Mouse (Mus musculus): ENCODE results near the gene Fbxo4. TPM values are rescaled to one million over a fixed set of nuclear protein-coding genes. Genes with fewer than 3 reads are reported as not detected.

Fbxo4 gene
- 2.9 and 5.2 TPM in 2 replicates for total RNA-seq (2012; rRNA removed)

GRCm38 (mm10) chr15:3979061-3979848 is at the start of gene Fbxo4:
Gene Fbxo4, minus strand, starts transcription at chr15:3979573.
- Histone ChIP-seq H3K9me3 (ENCODE audit: control insufficient read depth, insufficient read depth, low read depth, low read length) (no peaks in the 10 kb centered on the region), H3K9ac (ENCODE audit: insufficient read depth, low read depth, low read length, poor library complexity, severe bottlenecking) (peak within 1 kb of the TSS; percentile 96), H3K4me3 (ENCODE audit: insufficient read depth in 1 of 2, low read depth in 1 of 2, low read length in 2 of 2, poor library complexity in 1 of 2, severe bottlenecking in 1 of 2) (peak within 1 kb of the TSS; percentile 71 to 76), H3K36me3 (ENCODE audit: control insufficient read depth, insufficient read depth, low read length, poor library complexity, severe bottlenecking) (no peaks in the 10 kb centered on the region; the same call in 1 of the 2 replicates), H3K4me1 (ENCODE audit: control insufficient read depth in 2 of 2, insufficient read depth in 2 of 2, low read length in 2 of 2, poor library complexity in 1 of 2) (0 out of 4 replicates have a peak, but pooled peaks cover 0 to 1% of the 10 kb centered on the region in 2 experiments), H3K27ac (ENCODE audit: insufficient read depth, low read depth, low read length, poor library complexity, severe bottlenecking) (no peak within 1 kb of the TSS)
- no peak for DNase-seq (ENCODE audit: low read depth, low spot score)
- no peak for TF ChIP-seq MAFK (IDR thresholded peaks at IDR 0.05; ENCODE audit: insufficient read depth, low read depth, low read length)
- no peak for TF ChIP-seq HCFC1 (IDR thresholded peaks at IDR 0.05; ENCODE audit: borderline replicate concordance, insufficient read depth, low read length)
- TF ChIP-seq ZC3H11A (IDR thresholded peaks at IDR 0.05; ENCODE audit: borderline replicate concordance, low read depth, low read length) = no peak
- no peak for TF ChIP-seq ZNF384 (IDR thresholded peaks at IDR 0.05; ENCODE audit: low read depth, low read length)
- TF ChIP-seq CHD2 (IDR thresholded peaks at IDR 0.05; ENCODE audit: low read depth, low read length) = no peak
- in situ Hi-C loops (cut with MboI; ENCODE audit: low sequenced_read_pairs in 2 of 2, unreplicated experiment in 2 of 2) = no loop called here

- H3K9me3 ChIP-seq (ENCODE audit: control insufficient read depth, insufficient read depth, low read depth, low read length) = no peaks in the 10 kb centered on the region
- in situ Hi-C loops (cut with MboI; ENCODE audit: low sequenced_read_pairs in 2 of 2, unreplicated experiment in 2 of 2) = no loop called here
- H3K4me1 ChIP-seq (ENCODE audit: control insufficient read depth in 2 of 2, insufficient read depth in 2 of 2, low read length in 2 of 2, poor library complexity in 1 of 2) = peaks cover 0 to 6% of the 10 kb centered on the region in 2 experiments; a peak in 2 of 4 replicates
- no peak overlapping the region for H3K4me3 ChIP-seq (ENCODE audit: insufficient read depth in 1 of 2, low read depth in 1 of 2, low read length in 2 of 2, poor library complexity in 1 of 2, severe bottlenecking in 1 of 2)
- no peak overlapping the region for H3K9ac ChIP-seq (ENCODE audit: insufficient read depth, low read depth, low read length, poor library complexity, severe bottlenecking)
- no peaks in the 10 kb centered on the region for H3K36me3 ChIP-seq (ENCODE audit: control insufficient read depth, insufficient read depth, low read length, poor library complexity, severe bottlenecking)
- no peak overlapping the region for H3K27ac ChIP-seq (ENCODE audit: insufficient read depth, low read depth, low read length, poor library complexity, severe bottlenecking)
- DNase-seq (ENCODE audit: low read depth, low spot score) = no peak
- TF ChIP-seq CHD2 (IDR thresholded peaks at IDR 0.05; ENCODE audit: low read depth, low read length) (no peak), HCFC1 (IDR thresholded peaks at IDR 0.05; ENCODE audit: borderline replicate concordance, insufficient read depth, low read length) (no peak), ZC3H11A (IDR thresholded peaks at IDR 0.05; ENCODE audit: borderline replicate concordance, low read depth, low read length) (no peak), ZNF384 (IDR thresholded peaks at IDR 0.05; ENCODE audit: low read depth, low read length) (no peak), MAFK (IDR thresholded peaks at IDR 0.05; ENCODE audit: insufficient read depth, low read depth, low read length) (no peak)
These were observed 49.6 kb upstream of the Fbxo4 start for GRCm38 (mm10) chr15:4028960-4029359.

GRCm38 (mm10) chr15:4028411-4028700 is 49.0 kb upstream of the Fbxo4 start:
- no peak overlapping the region for H3K27ac ChIP-seq (ENCODE audit: insufficient read depth, low read depth, low read length, poor library complexity, severe bottlenecking)
- peaks cover 0 to 6% of the 10 kb centered on the region in 2 experiments; a peak in 2 of 4 replicates for H3K4me1 ChIP-seq (ENCODE audit: control insufficient read depth in 2 of 2, insufficient read depth in 2 of 2, low read length in 2 of 2, poor library complexity in 1 of 2)
- in situ Hi-C loops (cut with MboI; ENCODE audit: low sequenced_read_pairs in 2 of 2, unreplicated experiment in 2 of 2) = no loop called here
- H3K9ac ChIP-seq (ENCODE audit: insufficient read depth, low read depth, low read length, poor library complexity, severe bottlenecking) = no peak overlapping the region
- no peak for DNase-seq (ENCODE audit: low read depth, low spot score)
- H3K4me3 ChIP-seq (ENCODE audit: insufficient read depth in 1 of 2, low read depth in 1 of 2, low read length in 2 of 2, poor library complexity in 1 of 2, severe bottlenecking in 1 of 2) = no peak overlapping the region
- H3K36me3 ChIP-seq (ENCODE audit: control insufficient read depth, insufficient read depth, low read length, poor library complexity, severe bottlenecking) = no peaks in the 10 kb centered on the region
- H3K9me3 ChIP-seq (ENCODE audit: control insufficient read depth, insufficient read depth, low read depth, low read length) = no peaks in the 10 kb centered on the region
- no peak for TF ChIP-seq MAFK (IDR thresholded peaks at IDR 0.05; ENCODE audit: insufficient read depth, low read depth, low read length)
- no peak for TF ChIP-seq CHD2 (IDR thresholded peaks at IDR 0.05; ENCODE audit: low read depth, low read length)
- TF ChIP-seq HCFC1 (IDR thresholded peaks at IDR 0.05; ENCODE audit: borderline replicate concordance, insufficient read depth, low read length) = no peak
- TF ChIP-seq ZNF384 (IDR thresholded peaks at IDR 0.05; ENCODE audit: low read depth, low read length) = no peak
- TF ChIP-seq ZC3H11A (IDR thresholded peaks at IDR 0.05; ENCODE audit: borderline replicate concordance, low read depth, low read length) = no peak

- Histone ChIP-seq H3K27ac (ENCODE audit: insufficient read depth, low read depth, low read length, poor library complexity, severe bottlenecking) (no peak overlapping the region), H3K4me3 (ENCODE audit: insufficient read depth in 1 of 2, low read depth in 1 of 2, low read length in 2 of 2, poor library complexity in 1 of 2, severe bottlenecking in 1 of 2) (peak overlapping the region; percentile 78 to 95), H3K4me1 (ENCODE audit: control insufficient read depth in 2 of 2, insufficient read depth in 2 of 2, low read length in 2 of 2, poor library complexity in 1 of 2) (peaks cover 0 to 6% of the 10 kb centered on the region in 2 experiments; a peak in 2 of 4 replicates), H3K36me3 (ENCODE audit: control insufficient read depth, insufficient read depth, low read length, poor library complexity, severe bottlenecking) (no peaks in the 10 kb centered on the region), H3K9me3 (ENCODE audit: control insufficient read depth, insufficient read depth, low read depth, low read length) (no peaks in the 10 kb centered on the region), H3K9ac (ENCODE audit: insufficient read depth, low read depth, low read length, poor library complexity, severe bottlenecking) (peak overlapping the region; percentile 76; the same call in 1 of the 2 replicates)
- in situ Hi-C loops (cut with MboI; ENCODE audit: low sequenced_read_pairs in 2 of 2, unreplicated experiment in 2 of 2) = no loop called here
- no peak for DNase-seq (ENCODE audit: low read depth, low spot score)
- TF ChIP-seq MAFK (IDR thresholded peaks at IDR 0.05; ENCODE audit: insufficient read depth, low read depth, low read length) (no peak), HCFC1 (IDR thresholded peaks at IDR 0.05; ENCODE audit: borderline replicate concordance, insufficient read depth, low read length) (no peak)
These were observed 48.5 kb upstream of the Fbxo4 start for GRCm38 (mm10) chr15:4027671-4028410.

All from ES-E14 (cell line).